Mouse (Mus musculus): ENCODE results near the gene Tlr12. TPM values are rescaled to one million over a fixed set of nuclear protein-coding genes. Genes with fewer than 3 reads are reported as not detected.

The Tlr12 gene
- polyA plus RNA-seq, 1 experiment, result 10.7 TPM

GRCm38 (mm10) chr4:128641766-128642717, 23.6 kb upstream of the Tlr12 start:
- no peaks in the 10 kb centered on the region for H3K4me1 ChIP-seq (ENCODE audit: control insufficient read depth, insufficient read depth, insufficient read length)
- H3K4me3 ChIP-seq (ENCODE audit: extremely low read depth, insufficient read depth, insufficient read length), result no peak overlapping the region
- no peaks in the 10 kb centered on the region for H3K36me3 ChIP-seq (ENCODE audit: control insufficient read depth, insufficient read depth, low read length)
- TF ChIP-seq CTCF (IDR thresholded peaks at IDR 0.05; ENCODE audit: extremely low read depth, insufficient read depth, insufficient read length, insufficient replicate concordance) (no peak), POLR2A (IDR thresholded peaks at IDR 0.05; ENCODE audit: low read depth, low read length) (no peak)
- no peaks in the 10 kb centered on the region for H3K27me3 ChIP-seq (ENCODE audit: control insufficient read depth, insufficient read depth, low read length)
- H3K27ac ChIP-seq (ENCODE audit: insufficient read depth, low read length), result no peak overlapping the region
- no peak for DNase-seq (ENCODE audit: low read depth in 1 of 2, low spot score in 2 of 2)
- WGBS, result 69% methylated on average over 23 of the region's 23 CpGs

DNA sequence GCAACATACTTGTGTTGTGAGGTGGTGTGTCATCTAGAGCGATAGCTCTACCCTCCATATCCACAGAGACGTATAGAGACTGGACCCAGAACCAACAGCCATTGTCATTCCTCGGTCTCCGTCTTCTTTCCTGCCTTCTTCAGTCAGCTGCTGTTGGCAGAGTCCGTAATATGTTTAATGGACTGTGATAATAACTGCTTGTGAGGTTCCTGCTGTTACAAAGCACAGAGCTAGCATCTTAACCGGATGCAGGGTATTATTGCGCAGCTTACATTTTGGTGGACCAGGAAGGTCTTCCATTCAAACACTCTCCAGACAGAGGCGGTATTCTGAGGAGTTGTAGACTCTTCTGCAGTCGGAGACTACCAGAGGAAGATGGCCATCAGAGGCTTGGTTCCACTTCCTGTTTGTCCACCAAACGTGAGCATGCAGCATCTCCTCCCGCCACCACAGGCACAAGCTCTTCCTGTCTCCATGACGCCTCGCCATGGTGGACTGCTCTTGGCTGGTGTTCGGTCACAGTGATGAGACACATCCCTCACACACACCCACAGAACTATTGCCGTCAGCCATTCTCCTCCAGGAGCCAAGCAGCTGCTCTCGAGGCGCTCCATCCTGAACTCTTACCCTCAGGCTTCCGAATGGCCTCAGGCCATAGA, 20.0 kb upstream of the Tlr12 start:
- Histone ChIP-seq H3K4me1 (ENCODE audit: control insufficient read depth, insufficient read depth, insufficient read length) (no peaks in the 10 kb centered on the region), H3K4me3 (ENCODE audit: extremely low read depth, insufficient read depth, insufficient read length) (no peak overlapping the region), H3K36me3 (ENCODE audit: control insufficient read depth, insufficient read depth, low read length) (no peaks in the 10 kb centered on the region), H3K27me3 (ENCODE audit: control insufficient read depth, insufficient read depth, low read length) (no peaks in the 10 kb centered on the region), H3K27ac (ENCODE audit: insufficient read depth, low read length) (no peak overlapping the region)
- TF ChIP-seq POLR2A (IDR thresholded peaks at IDR 0.05; ENCODE audit: low read depth, low read length) (no peak), CTCF (IDR thresholded peaks at IDR 0.05; ENCODE audit: extremely low read depth, insufficient read depth, insufficient read length, insufficient replicate concordance) (no peak)
- WGBS, result 82% methylated on average over 18 of the region's 18 CpGs
- no peak for DNase-seq (ENCODE audit: low read depth in 1 of 2, low spot score in 2 of 2)

DNA sequence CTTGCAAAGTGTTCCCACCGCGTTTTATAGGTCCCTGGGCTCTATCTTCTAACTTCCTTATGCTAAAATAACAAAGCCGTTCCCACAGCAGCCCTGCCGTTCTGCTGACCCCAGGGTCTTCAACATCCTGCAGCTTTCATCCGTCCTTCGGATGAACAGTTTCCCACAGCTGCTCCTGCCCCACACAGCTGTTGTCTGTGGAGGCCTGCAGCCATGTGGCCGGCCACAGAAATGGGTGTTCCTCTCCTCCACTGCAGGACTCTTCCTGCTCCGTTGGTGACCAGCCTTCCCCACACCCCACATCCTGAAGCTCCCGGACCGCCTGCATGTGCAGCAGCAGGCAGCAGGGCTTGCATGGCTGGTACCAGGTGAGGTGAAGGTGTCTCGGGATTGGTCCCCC, 18.8 kb upstream of the Tlr12 start:
- Histone ChIP-seq H3K36me3 (ENCODE audit: control insufficient read depth, insufficient read depth, low read length) (no peaks in the 10 kb centered on the region), H3K4me3 (ENCODE audit: extremely low read depth, insufficient read depth, insufficient read length) (no peak overlapping the region), H3K27me3 (ENCODE audit: control insufficient read depth, insufficient read depth, low read length) (no peaks in the 10 kb centered on the region), H3K27ac (ENCODE audit: insufficient read depth, low read length) (no peak overlapping the region), H3K4me1 (ENCODE audit: control insufficient read depth, insufficient read depth, insufficient read length) (no peaks in the 10 kb centered on the region)
- no peak for DNase-seq (ENCODE audit: low read depth in 1 of 2, low spot score in 2 of 2)
- TF ChIP-seq CTCF (IDR thresholded peaks at IDR 0.05; ENCODE audit: extremely low read depth, insufficient read depth, insufficient read length, insufficient replicate concordance) (no peak), POLR2A (IDR thresholded peaks at IDR 0.05; ENCODE audit: low read depth, low read length) (no peak)
- 5% methylated on average over 11 of the region's 11 CpGs for WGBS

GRCm38 (mm10) chr4:128635894-128636585, 17.6 kb upstream of the Tlr12 start:
- Histone ChIP-seq H3K4me1 (ENCODE audit: control insufficient read depth, insufficient read depth, insufficient read length) (no peaks in the 10 kb centered on the region), H3K27ac (ENCODE audit: insufficient read depth, low read length) (no peak overlapping the region), H3K27me3 (ENCODE audit: control insufficient read depth, insufficient read depth, low read length) (no peaks in the 10 kb centered on the region), H3K4me3 (ENCODE audit: extremely low read depth, insufficient read depth, insufficient read length) (no peak overlapping the region), H3K36me3 (ENCODE audit: control insufficient read depth, insufficient read depth, low read length) (no peaks in the 10 kb centered on the region)
- DNase-seq (ENCODE audit: low read depth in 1 of 2, low spot score in 2 of 2), result no peak
- 77% methylated on average over 10 of the region's 10 CpGs for WGBS
- TF ChIP-seq POLR2A (IDR thresholded peaks at IDR 0.05; ENCODE audit: low read depth, low read length) (no peak), CTCF (IDR thresholded peaks at IDR 0.05; ENCODE audit: extremely low read depth, insufficient read depth, insufficient read length, insufficient replicate concordance) (no peak)

GRCm38 (mm10) chr4:128635451-128635850, 17.0 kb upstream of the Tlr12 start:
- TF ChIP-seq CTCF (IDR thresholded peaks at IDR 0.05; ENCODE audit: extremely low read depth, insufficient read depth, insufficient read length, insufficient replicate concordance) (no peak), POLR2A (IDR thresholded peaks at IDR 0.05; ENCODE audit: low read depth, low read length) (no peak)
- Histone ChIP-seq H3K27me3 (ENCODE audit: control insufficient read depth, insufficient read depth, low read length) (no peaks in the 10 kb centered on the region), H3K27ac (ENCODE audit: insufficient read depth, low read length) (no peak overlapping the region), H3K4me1 (ENCODE audit: control insufficient read depth, insufficient read depth, insufficient read length) (no peaks in the 10 kb centered on the region), H3K36me3 (ENCODE audit: control insufficient read depth, insufficient read depth, low read length) (no peaks in the 10 kb centered on the region), H3K4me3 (ENCODE audit: extremely low read depth, insufficient read depth, insufficient read length) (no peak overlapping the region)
- WGBS, result 66% methylated on average over 7 of the region's 7 CpGs
- no peak for DNase-seq (ENCODE audit: low read depth in 1 of 2, low spot score in 2 of 2)

- Histone ChIP-seq H3K4me3 (ENCODE audit: extremely low read depth, insufficient read depth, insufficient read length) (no peak overlapping the region), H3K36me3 (ENCODE audit: control insufficient read depth, insufficient read depth, low read length) (no peaks in the 10 kb centered on the region), H3K27me3 (ENCODE audit: control insufficient read depth, insufficient read depth, low read length) (no peaks in the 10 kb centered on the region), H3K27ac (ENCODE audit: insufficient read depth, low read length) (no peak overlapping the region), H3K4me1 (ENCODE audit: control insufficient read depth, insufficient read depth, insufficient read length) (peaks cover 20% of the 10 kb centered on the region; the same call in 1 of the 2 replicates)
- no peak for TF ChIP-seq CTCF (IDR thresholded peaks at IDR 0.05; ENCODE audit: extremely low read depth, insufficient read depth, insufficient read length, insufficient replicate concordance)
- TF ChIP-seq POLR2A (IDR thresholded peaks at IDR 0.05; ENCODE audit: low read depth, low read length), result no peak
- 78% methylated on average over 8 of the region's 8 CpGs for WGBS
- no peak for DNase-seq (ENCODE audit: low read depth in 1 of 2, low spot score in 2 of 2)
Measured at GRCm38 (mm10) chr4:128621109-128621508, 2.7 kb upstream of the Tlr12 start.

All from spleen, adult 2 months (tissue).